Mouse (Mus musculus): ENCODE measurements around the gene Uba3.

Gene Uba3

GRCm38 (mm10) chr6:97210962-97211601 is 5.6 kb upstream of the Uba3 start:
- DNase-seq (ENCODE audit: low read depth, low spot score) = no peak

- DNase-seq (ENCODE audit: low read depth, low spot score) = peak; percentile 84
Observed at GRCm38 (mm10) chr6:97210191-97210961, 4.9 kb upstream of the Uba3 start, which contains the start of gene Arl6ip5. TSS of gene Arl6ip5 (plus strand) at chr6:97210689.

- no peak for DNase-seq (ENCODE audit: low read depth, low spot score)
Observed at GRCm38 (mm10) chr6:97209751-97210150, 4.3 kb upstream of the Uba3 start.

- no peak for DNase-seq (ENCODE audit: low read depth, low spot score)
Observed at GRCm38 (mm10) chr6:97209201-97209600, 3.8 kb upstream of the Uba3 start.

GRCm38 (mm10) chr6:97208406-97208805 is 3.0 kb upstream of the Uba3 start:
- DNase-seq (ENCODE audit: low read depth, low spot score) = no peak

GRCm38 (mm10) chr6:97207085-97207484 is 1.6 kb upstream of the Uba3 start:
- no peak for DNase-seq (ENCODE audit: low read depth, low spot score)

GRCm38 (mm10) chr6:97204952-97205351 is 495 bp downstream of the Uba3 start:
- DNase-seq (ENCODE audit: low read depth, low spot score) = no peak

GRCm38 (mm10) chr6:97204252-97204869 is 1.1 kb downstream of the Uba3 start:
- no peak for DNase-seq (ENCODE audit: low read depth, low spot score)

GRCm38 (mm10) chr6:97202477-97202876 is 3.0 kb downstream of the Uba3 start:
- DNase-seq (ENCODE audit: low read depth, low spot score) = no peak

- DNase-seq (ENCODE audit: low read depth, low spot score) = no peak
Observed at GRCm38 (mm10) chr6:97200437-97200836, 5.0 kb downstream of the Uba3 start.

GRCm38 (mm10) chr6:97179367-97179828 is 26.0 kb downstream of the Uba3 start:
- no peak for DNase-seq (ENCODE audit: low read depth, low spot score)

- peak; percentile 86 for DNase-seq (ENCODE audit: low read depth, low spot score)
Observed at GRCm38 (mm10) chr6:97178491-97179366, 26.7 kb downstream of the Uba3 start, which contains the start of gene Tmf1. TSS of gene Tmf1 (minus strand) at chr6:97179122.

- no peak for DNase-seq (ENCODE audit: low read depth, low spot score)
Observed at GRCm38 (mm10) chr6:97175716-97176115, 29.7 kb downstream of the Uba3 start.

- DNase-seq (ENCODE audit: low read depth, low spot score) = no peak
Observed at GRCm38 (mm10) chr6:97150156-97150555, 55.3 kb downstream of the Uba3 start.

GRCm38 (mm10) chr6:97149721-97150120 is 55.7 kb downstream of the Uba3 start:
- DNase-seq (ENCODE audit: low read depth, low spot score) = no peak

- DNase-seq (ENCODE audit: low read depth, low spot score) = no peak
Observed at GRCm38 (mm10) chr6:97148383-97149251, 56.8 kb downstream of the Uba3 start, which contains the start of gene Eogt. TSS of gene Eogt (minus strand) at chr6:97149182.

GRCm38 (mm10) chr6:97147755-97148382 is 57.6 kb downstream of the Uba3 start:
- no peak for DNase-seq (ENCODE audit: low read depth, low spot score)

GRCm38 (mm10) chr6:97145156-97145555 is 60.3 kb downstream of the Uba3 start:
- DNase-seq (ENCODE audit: low read depth, low spot score) = no peak

- no peak for DNase-seq (ENCODE audit: low read depth, low spot score)
Observed at GRCm38 (mm10) chr6:97144359-97144758, 61.1 kb downstream of the Uba3 start.

- DNase-seq (ENCODE audit: low read depth, low spot score) = no peak
Observed at GRCm38 (mm10) chr6:97142611-97143010, 62.8 kb downstream of the Uba3 start.

Data from brain, embryonic 18.5 days (tissue).